Mouse (Mus musculus) lung, postnatal 25 days (tissue): Measurements from ENCODE around the gene Ptprcap.
"Not testable (repeated sequence)": the region's sequence is repeated elsewhere in the genome, so short reads cannot be mapped to it uniquely, and the experiment has no call there.

Source experiments
- DNase-seq: peaks from one replicate; pipeline ENCODE4 v3.0.0; 2022; ENCODE audit warnings: low spot score

Gene Ptprcap

DNA sequence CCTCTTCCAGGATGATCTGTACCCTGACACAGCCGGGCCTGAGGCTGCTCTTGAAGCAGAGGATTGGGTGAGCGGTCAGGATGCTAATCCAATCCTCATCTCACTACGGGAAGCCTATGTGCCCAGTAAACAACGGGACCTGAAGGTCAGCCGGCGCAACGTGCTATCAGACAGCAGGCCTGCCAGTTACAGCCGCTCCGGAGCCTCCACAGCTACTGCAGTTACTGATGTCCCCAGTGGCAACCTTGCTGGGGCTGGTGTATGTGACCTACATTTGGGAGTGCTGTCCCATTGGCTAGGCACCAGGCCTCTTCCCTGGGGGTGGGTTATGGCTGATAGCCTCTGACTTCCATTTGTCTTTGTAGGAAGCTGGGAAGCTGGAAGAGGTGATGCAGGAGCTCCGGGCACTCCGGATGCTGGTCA, at the start of gene Ptprcap:
Ptprcap (plus strand) TSS at position 373 of the 423 bp plus-strand sequence.
- no peak for DNase-seq

- DNase-seq = no peak
These were observed 49.6 kb upstream of the Ptprcap start for GRCm38 (mm10) chr19:4103792-4104191.

DNA sequence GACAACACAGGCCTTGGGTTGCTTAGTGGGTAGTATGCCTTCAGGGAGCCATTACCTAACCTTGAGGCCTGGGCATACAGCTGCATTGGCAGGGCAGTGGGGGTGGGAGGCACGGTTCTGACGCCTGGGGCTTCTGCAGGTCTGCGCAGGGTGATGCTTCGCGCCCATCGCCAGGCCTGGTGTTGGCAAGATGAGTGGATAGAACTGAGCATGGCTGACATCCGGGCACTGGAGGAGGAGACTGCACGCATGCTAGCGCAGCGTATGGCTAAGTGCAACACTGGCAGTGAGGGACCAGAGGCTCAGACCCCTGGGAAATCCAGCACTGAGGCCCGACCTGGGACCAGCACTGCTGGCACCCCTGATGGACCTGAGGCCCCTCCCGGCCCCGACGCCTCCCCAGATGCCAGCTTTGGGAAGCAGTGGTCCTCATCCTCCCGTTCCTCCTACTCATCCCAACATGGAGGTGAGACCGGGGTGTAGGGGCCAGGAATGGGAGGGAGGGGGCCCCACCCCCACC, 48.7 kb upstream of the Ptprcap start:
- no peak for DNase-seq

DNA sequence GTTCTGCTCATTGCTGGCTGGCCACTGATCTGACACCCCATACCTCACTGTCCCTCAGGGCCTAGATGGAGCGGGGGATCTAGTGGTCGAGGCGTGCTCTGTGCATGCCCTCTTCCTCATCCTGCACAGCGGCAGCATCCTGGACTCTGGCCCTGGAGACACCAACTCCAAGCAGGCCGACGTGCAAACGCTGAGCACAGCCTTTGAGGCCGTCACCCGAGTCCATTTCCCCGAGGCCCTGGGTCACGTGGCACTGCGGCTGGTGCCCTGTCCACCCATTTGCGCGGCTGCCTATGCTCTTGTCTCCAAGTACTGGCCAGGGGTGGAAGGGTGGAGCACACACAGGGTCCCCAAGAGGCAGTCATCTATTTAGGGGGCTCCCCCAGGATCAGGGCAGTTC, 46.8 kb upstream of the Ptprcap start:
- DNase-seq = no peak

DNA sequence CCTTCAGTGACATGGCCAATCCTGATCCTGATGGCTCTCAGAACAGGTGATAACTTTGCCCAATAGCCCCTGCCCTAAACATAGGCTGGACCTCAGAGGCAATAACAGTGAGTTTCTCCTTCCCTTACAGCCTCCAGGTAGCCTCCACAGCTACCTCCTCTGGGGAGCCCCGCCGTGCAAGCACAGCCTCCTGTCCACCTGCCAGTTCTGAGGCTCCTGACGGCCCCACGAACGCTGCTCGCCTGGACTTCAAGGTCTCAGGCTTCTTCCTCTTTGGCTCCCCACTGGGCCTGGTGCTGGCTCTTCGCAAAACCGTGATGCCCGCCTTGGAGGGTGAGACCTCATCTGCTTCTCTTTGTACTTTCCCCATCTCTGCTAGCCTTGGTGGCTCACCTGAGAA, 44.9 kb upstream of the Ptprcap start:
- no peak for DNase-seq

GRCm38 (mm10) chr19:4112063-4112960, 41.1 kb upstream of the Ptprcap start:
- DNase-seq = no peak

DNA sequence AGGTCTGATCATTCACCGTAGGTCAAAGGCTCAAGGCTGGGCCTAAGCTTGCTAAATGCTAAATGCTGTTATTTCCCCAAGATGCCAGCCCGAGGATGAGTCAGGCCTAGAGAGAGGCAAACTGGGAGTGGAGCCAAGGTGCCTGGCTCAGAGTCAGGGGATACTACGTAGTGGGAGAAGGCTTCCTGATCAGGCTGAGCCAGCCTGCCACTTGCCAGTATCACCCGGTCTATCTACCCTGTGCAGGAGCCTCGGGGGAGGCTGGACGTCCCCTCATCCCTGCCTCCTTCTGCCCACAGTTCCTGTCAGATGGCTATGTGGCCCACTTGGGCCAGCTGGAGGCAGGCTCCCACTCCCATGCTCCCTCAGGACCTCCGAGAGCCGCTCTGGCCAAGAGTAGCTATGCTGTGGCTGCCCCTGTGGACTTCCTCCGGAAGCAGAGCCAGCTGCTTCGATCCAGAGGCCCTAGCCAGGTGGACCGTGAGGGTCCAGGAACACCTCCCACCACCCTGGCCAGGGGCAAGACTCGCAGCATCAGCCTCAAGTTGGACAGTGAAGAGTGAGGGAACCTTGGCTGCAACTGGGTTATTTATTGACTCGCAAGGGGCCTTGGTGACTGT, 40.1 kb upstream of the Ptprcap start:
- peak; percentile 74 for DNase-seq

GRCm38 (mm10) chr19:4113806-4114230, 39.6 kb upstream of the Ptprcap start:
- DNase-seq = peak; percentile 61

- no peak for DNase-seq
These were observed 38.9 kb upstream of the Ptprcap start for GRCm38 (mm10) chr19:4114551-4114950.

DNA sequence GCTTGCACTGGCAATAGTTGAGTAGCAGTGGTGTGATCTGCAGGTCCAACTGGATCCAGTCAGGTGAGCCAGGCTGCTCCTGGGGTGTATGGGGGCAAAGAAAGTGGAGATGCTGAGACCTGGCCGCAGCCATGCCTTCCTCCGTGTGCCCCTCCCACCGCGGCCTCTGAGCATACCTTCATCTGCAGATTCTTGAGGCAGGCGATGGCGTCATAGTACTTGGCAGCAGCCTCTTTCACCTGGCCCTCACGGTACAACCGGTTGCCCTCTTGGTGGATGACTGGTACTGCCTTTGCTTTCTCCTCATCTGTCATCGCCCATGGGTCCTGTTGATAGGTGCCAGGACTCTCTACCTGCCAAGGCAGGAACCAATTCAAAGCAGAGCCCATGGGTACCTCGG, 38.3 kb upstream of the Ptprcap start:
- DNase-seq = no peak

- no peak for DNase-seq
These were observed 37.6 kb upstream of the Ptprcap start for GRCm38 (mm10) chr19:4115816-4116215.

GRCm38 (mm10) chr19:4117006-4117405, 36.4 kb upstream of the Ptprcap start:
- no peak for DNase-seq

GRCm38 (mm10) chr19:4118350-4118749, 35.1 kb upstream of the Ptprcap start:
- DNase-seq = no peak

- no peak for DNase-seq
These were observed 33.5 kb upstream of the Ptprcap start for GRCm38 (mm10) chr19:4119716-4120487.

DNA sequence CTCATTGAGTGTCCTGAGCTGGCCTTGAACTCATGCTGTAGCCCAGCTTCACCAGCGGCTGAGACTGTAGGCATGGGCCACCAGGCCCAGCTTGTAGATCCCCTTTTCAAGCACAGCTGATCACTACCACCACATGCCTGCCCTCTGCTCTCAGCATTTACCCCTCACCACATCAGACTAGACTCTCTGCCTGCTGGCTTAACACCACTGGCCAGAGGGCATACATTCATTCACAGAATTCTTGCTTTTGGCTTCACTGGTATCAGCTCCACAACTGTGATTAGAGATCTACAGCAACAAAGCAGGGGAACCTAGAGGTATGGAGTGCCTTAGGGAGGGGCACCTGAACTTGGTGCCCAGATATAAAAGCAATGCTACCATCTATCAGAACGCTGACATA, 32.9 kb upstream of the Ptprcap start:
- DNase-seq = no peak

DNA sequence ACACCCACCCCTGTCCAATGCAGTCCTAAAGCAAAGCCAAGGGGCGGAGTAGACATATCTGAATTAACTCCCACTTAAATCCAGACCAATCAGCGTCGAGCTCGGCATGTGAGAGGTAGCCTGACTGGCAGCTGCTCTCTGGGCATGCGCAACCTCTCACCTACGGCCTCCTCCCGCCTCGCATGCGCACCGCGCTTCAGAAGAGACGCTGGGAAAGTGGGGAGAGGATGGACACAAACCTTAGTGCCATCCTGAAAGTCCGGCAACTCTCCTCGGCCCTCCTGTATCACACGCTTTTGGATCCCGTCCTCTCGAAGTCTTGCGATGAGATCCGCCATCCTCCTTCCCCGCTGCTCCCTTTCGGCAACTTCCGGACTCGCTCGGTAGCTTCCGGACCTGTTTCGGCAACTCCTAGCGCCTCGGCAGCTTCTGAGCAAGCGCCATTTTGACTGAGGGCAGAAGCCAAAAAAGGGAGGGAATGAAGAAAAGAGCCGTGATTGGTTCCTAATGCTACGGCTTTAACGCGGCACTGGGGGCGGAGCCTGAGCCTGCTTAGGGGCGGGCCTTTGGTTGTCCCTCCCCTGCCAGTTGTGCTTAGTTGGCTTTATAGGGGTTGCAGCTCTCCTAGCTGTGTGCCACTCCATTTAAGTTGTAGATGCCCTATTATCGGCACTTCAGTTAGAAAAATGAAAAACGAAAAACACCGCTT, 32.2 kb upstream of the Ptprcap start:
- peak; percentile 100 for DNase-seq

GRCm38 (mm10) chr19:4121896-4122295, 31.5 kb upstream of the Ptprcap start:
- not testable (repeated sequence) for DNase-seq

DNA sequence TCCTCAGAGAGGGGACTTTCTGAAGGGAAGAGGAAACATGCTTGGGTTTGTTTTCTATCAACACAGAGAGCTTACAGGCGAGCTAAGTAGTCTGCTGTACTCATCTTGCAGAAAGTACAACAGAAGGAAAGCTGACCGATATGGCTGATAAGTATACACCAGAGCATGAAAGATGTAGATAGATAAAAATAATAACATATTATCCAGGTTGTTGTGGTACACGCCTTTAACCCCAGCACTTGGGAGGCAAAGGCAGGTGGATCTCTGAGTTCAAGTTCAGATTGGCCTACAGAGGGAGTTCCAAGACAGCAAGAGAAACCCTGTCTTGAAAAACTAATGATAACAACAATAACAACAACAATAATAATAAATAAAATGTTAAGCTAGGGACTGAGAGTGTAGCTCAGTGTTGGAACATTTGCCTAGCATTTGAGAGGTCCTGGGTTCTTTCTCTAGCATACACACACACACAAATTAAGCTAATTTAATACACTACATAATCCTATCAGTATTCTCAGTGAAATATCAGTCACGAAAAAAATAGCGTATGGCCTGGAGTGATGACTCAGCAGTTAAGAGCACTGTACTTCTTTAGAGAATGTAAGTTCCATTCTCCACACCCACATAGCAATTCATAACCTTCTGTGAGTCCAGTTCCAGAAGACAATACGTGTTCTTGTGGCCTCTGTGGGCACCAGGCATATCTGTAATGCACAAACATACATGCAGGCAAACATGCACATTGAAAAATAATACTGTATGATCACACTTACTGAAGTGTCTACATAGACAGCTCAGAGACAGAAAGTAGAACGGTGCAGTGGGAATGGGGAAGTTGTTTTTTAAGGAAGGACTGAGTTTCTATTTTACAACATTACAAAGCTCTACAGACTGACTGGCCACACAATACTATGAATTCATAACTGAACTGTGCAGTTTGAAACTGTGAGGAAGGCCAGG, 30.7 kb upstream of the Ptprcap start:
- no peak for DNase-seq

DNA sequence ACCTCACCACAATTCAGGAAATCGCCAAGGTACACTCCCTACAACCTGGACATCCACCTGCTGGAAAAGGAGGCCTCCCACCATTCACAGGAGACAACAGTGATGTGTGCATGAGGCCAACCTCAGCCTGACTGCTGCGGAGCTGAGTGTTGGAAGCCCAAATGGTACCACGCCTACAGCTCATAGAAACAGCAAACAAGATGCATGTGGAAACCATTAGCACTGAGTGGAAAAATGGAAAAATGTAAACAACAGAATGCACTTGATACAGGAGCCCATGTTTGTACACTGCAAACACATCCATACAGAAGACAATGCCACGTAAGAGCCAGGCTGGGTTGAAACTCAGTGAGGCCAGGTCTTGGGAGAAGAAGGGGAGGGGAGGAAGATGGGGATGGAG, 29.0 kb upstream of the Ptprcap start:
- DNase-seq = no peak

- not testable (repeated sequence) for DNase-seq
These were observed 28.1 kb upstream of the Ptprcap start for GRCm38 (mm10) chr19:4125268-4125667.
